Mouse (Mus musculus): Measurements from ENCODE around the gene Ncoa1. TPM values are rescaled to one million over a fixed set of nuclear protein-coding genes. Genes with fewer than 3 reads are reported as not detected.
"Not testable (repeated sequence)": the region's sequence is repeated elsewhere in the genome, so short reads cannot be mapped to it uniquely, and the experiment has no call there.

Ncoa1 gene
- total RNA-seq, 2 experiments from 2014 or later: 29.2 to 34.6 TPM

- intact Hi-C loops (cut with DNase I): loop anchor here (5.0 to 10.0 kb wide), 5 partner anchors 49 to 673 kb away; partner anchors contain the start of genes Cenpo, Dnmt3a and Ptrhd1
- DNase-seq (ENCODE audit: low spot score): no peak
These were observed 1.2 kb upstream of the Ncoa1 start for GRCm38 (mm10) chr12:4477941-4478795.

GRCm38 (mm10) chr12:4476291-4476831 is 621 bp downstream of the Ncoa1 start:
- DNase-seq (ENCODE audit: low spot score): peak; percentile 31
- intact Hi-C loops (cut with DNase I): loop anchor here (5.0 to 10.0 kb wide), 5 partner anchors 51 to 672 kb away; partner anchors contain the start of genes Cenpo, Dnmt3a and Ptrhd1

- intact Hi-C loops (cut with DNase I): loop anchor here (5.0 to 10.0 kb wide), 5 partner anchors 52 to 671 kb away; partner anchors contain the start of genes Cenpo, Dnmt3a and Ptrhd1
- DNase-seq (ENCODE audit: low spot score): no peak
These were observed 1.6 kb downstream of the Ncoa1 start for GRCm38 (mm10) chr12:4475251-4475993.

- intact Hi-C loops (cut with DNase I): no loop called here
- no peak for DNase-seq (ENCODE audit: low spot score)
These were observed 7.9 kb downstream of the Ncoa1 start for GRCm38 (mm10) chr12:4469115-4469514.

GRCm38 (mm10) chr12:4463701-4464100 is 13.3 kb downstream of the Ncoa1 start:
- intact Hi-C loops (cut with DNase I): no loop called here
- DNase-seq (ENCODE audit: low spot score): no peak

- DNase-seq (ENCODE audit: low spot score): no peak
- intact Hi-C loops (cut with DNase I): no loop called here
These were observed 14.6 kb downstream of the Ncoa1 start for GRCm38 (mm10) chr12:4462420-4462819.

- DNase-seq (ENCODE audit: low spot score): no peak
- intact Hi-C loops (cut with DNase I): no loop called here
These were observed 16.0 kb downstream of the Ncoa1 start for GRCm38 (mm10) chr12:4460990-4461389.

- intact Hi-C loops (cut with DNase I): no loop called here
- no peak for DNase-seq (ENCODE audit: low spot score)
These were observed 21.9 kb downstream of the Ncoa1 start for GRCm38 (mm10) chr12:4454956-4455565.

GRCm38 (mm10) chr12:4454248-4454647 is 22.7 kb downstream of the Ncoa1 start:
- intact Hi-C loops (cut with DNase I): no loop called here
- no peak for DNase-seq (ENCODE audit: low spot score)

GRCm38 (mm10) chr12:4452233-4452632 is 24.7 kb downstream of the Ncoa1 start:
- intact Hi-C loops (cut with DNase I): no loop called here
- no peak for DNase-seq (ENCODE audit: low spot score)

- DNase-seq (ENCODE audit: low spot score): not testable (repeated sequence)
These were observed 26.5 kb downstream of the Ncoa1 start for GRCm38 (mm10) chr12:4450485-4450884.

GRCm38 (mm10) chr12:4448076-4448589 is 28.8 kb downstream of the Ncoa1 start:
- intact Hi-C loops (cut with DNase I): no loop called here
- no peak for DNase-seq (ENCODE audit: low spot score)

More at GRCm38 (mm10) chr12:4450485-4450884, 26.5 kb downstream of the Ncoa1 start:
- intact Hi-C loops (cut with DNase I): not testable (repeated sequence)

- intact Hi-C loops (cut with DNase I): no loop called here
- DNase-seq (ENCODE audit: low spot score): no peak
These were observed 32.0 kb downstream of the Ncoa1 start for GRCm38 (mm10) chr12:4444946-4445345.

- intact Hi-C loops (cut with DNase I): no loop called here
- no peak for DNase-seq (ENCODE audit: low spot score)
These were observed 35.5 kb downstream of the Ncoa1 start for GRCm38 (mm10) chr12:4441451-4441850.

- intact Hi-C loops (cut with DNase I): no loop called here
- no peak for DNase-seq (ENCODE audit: low spot score)
These were observed 40.8 kb downstream of the Ncoa1 start for GRCm38 (mm10) chr12:4436198-4436597.

- no peak for DNase-seq (ENCODE audit: low spot score)
These were observed 43.4 kb downstream of the Ncoa1 start for GRCm38 (mm10) chr12:4433549-4433948.

GRCm38 (mm10) chr12:4431978-4432377 is 45.0 kb downstream of the Ncoa1 start:
- intact Hi-C loops (cut with DNase I): no loop called here
- no peak for DNase-seq (ENCODE audit: low spot score)

More at GRCm38 (mm10) chr12:4433549-4433948, 43.4 kb downstream of the Ncoa1 start:
- intact Hi-C loops (cut with DNase I): no loop called here

GRCm38 (mm10) chr12:4430061-4430825 is 46.7 kb downstream of the Ncoa1 start:
- no peak for DNase-seq (ENCODE audit: low spot score)
- intact Hi-C loops (cut with DNase I): no loop called here

- no peak for DNase-seq (ENCODE audit: low spot score)
- intact Hi-C loops (cut with DNase I): no loop called here
These were observed 58.2 kb downstream of the Ncoa1 start for GRCm38 (mm10) chr12:4418824-4419223.

Data from heart, postnatal 25 days (tissue).